Comparison of ENCODE assay signal across 12 mouse cellular contexts in the genomic region with DNA sequence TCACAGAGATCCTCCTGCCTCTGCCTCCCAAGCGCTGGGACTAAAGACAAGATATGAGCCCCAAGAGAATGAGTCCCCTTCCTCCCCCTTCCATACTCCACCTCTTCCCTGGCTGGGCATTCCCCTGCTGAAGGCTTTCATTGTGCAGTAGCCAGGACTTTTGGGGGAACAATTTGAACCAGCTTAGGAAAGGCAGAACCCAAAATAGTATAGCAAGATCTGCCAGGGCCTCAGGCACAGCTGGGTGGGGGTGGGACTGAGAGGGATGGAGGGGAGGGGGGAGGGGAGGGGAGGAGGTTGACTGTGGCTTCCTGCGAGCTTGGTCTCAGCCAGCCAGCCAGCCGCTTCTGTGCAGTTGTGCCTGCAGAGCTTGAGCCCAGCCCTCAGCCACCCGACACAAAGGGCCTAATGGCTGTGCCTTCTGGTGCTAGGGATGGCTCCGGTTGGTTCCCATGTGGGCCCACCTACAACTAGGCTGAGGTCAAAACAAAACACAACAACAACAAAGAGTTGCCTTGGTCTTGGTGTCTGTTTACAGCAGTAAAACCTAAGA. TPM values are rescaled to one million over a fixed set of nuclear protein-coding genes. Genes with fewer than 3 reads are reported as not detected.
A peak's percentile ranks its signal among the peaks of the same experiment; 100 is the strongest.
DNase-seq lines count a peak whose midpoint lies in the region; ATAC-seq and TF ChIP-seq lines count a peak whose summit lies in the region.
"Had no signal": no experiment of that assay in that cellular context is flagged by ENCODE, and none has a peak within 500 bp of the region (broad histone marks: within the 10 kb centered on the region; RNA-seq: fewer than 3 reads in every experiment).

No protein-coding gene starts in this region.

- H3ac ChIP-seq in myocyte (ENCODE audit: control insufficient read depth, insufficient read length): no peak overlapping the region

- H3K4me1 ChIP-seq in heart, embryonic 10.5 days: peaks cover 32% of the 10 kb centered on the region
- H3K4me1 ChIP-seq in heart, embryonic 12.5 days (replicated peaks): peaks cover 31% of the 10 kb centered on the region

- no peak overlapping the region for H3K4me3 ChIP-seq in heart, embryonic 10.5 days
- no peak overlapping the region for H3K4me3 ChIP-seq in heart, embryonic 12.5 days
- no peak overlapping the region for H3K4me3 ChIP-seq in myocyte
- H3K4me3 ChIP-seq: embryonic facial prominence, embryonic 12.5 days; heart, embryonic 15.5 days had no signal

- no peaks in the 10 kb centered on the region for H3K79me2 ChIP-seq in myocyte (ENCODE audit: control insufficient read depth, insufficient read depth)

- no peaks in the 10 kb centered on the region for H3K9me3 ChIP-seq in heart, embryonic 10.5 days
- H3K9me3 ChIP-seq in heart, embryonic 12.5 days (replicated peaks): no peaks in the 10 kb centered on the region
- H3K9me3 ChIP-seq: embryonic facial prominence, embryonic 12.5 days; heart, embryonic 15.5 days had no signal

- no peak for ATAC-seq in heart, embryonic 12.5 days (ENCODE audit: insufficient number of reproducible peaks, low FRiP score)

- 0 out of 2 replicates have a peak overlapping the region, but pooled peaks have one; percentile 3 for H3K27ac ChIP-seq in heart, embryonic 10.5 days
- H3K27ac ChIP-seq in heart, embryonic 12.5 days (ENCODE audit: poor library complexity, severe bottlenecking): no peak overlapping the region
- H3K27ac ChIP-seq: embryonic facial prominence, embryonic 12.5 days; heart, embryonic 15.5 days had no signal

- whole genome bisulfite sequencing in heart, embryonic 10.5 days: 46% methylated on average over 5 of the region's 5 CpGs
- 51% methylated on average over 5 of the region's 5 CpGs for WGBS in heart, embryonic 12.5 days

- H3K9ac ChIP-seq in heart, embryonic 12.5 days: no peak overlapping the region
- H3K9ac ChIP-seq: embryonic facial prominence, embryonic 12.5 days; heart, embryonic 15.5 days had no signal

- no peak for DNase-seq in heart, embryonic 10.5 days (ENCODE audit: low spot score)
- peak; percentile 62 for DNase-seq in 416B (ENCODE audit: low read depth)
- DNase-seq in R1 (ENCODE audit: low read depth, low spot score): peak; percentile 86
- DNase-seq in gastrocnemius, postnatal 4 days (ENCODE audit: low spot score in 2 of 2): no peak
- DNase-seq in adrenal gland, postnatal 4 days (ENCODE audit: low spot score in 2 of 2): no peak
- no peak for DNase-seq in layer of hippocampus, postnatal 36 days
- DNase-seq: cerebellum, adult 2 months; kidney, adult 8-10 months had no signal

- no peak for TF ChIP-seq POLR2A in myocyte (IDR thresholded peaks at IDR 0.05; ENCODE audit: insufficient read length, low read depth)

- peaks cover 7% of the 10 kb centered on the region for H3K36me3 ChIP-seq in heart, embryonic 10.5 days
- peaks cover 5% of the 10 kb centered on the region for H3K36me3 ChIP-seq in heart, embryonic 12.5 days
- H3K36me3 ChIP-seq in myocyte (ENCODE audit: control insufficient read depth, insufficient read depth): no peaks in the 10 kb centered on the region
- H3K36me3 ChIP-seq: heart, embryonic 15.5 days had no signal

- no peak overlapping the region for H3K4me2 ChIP-seq in heart, embryonic 12.5 days
- H3K4me2 ChIP-seq in myocyte (ENCODE audit: low read depth): no peak overlapping the region
- H3K4me2 ChIP-seq: embryonic facial prominence, embryonic 12.5 days; heart, embryonic 15.5 days had no signal

- H3K27me3 ChIP-seq in heart, embryonic 10.5 days (ENCODE audit: insufficient read depth, poor library complexity, severe bottlenecking): no peaks in the 10 kb centered on the region
- H3K27me3 ChIP-seq in heart, embryonic 12.5 days (replicated peaks): no peaks in the 10 kb centered on the region
- H3K27me3 ChIP-seq in myocyte (ENCODE audit: control insufficient read depth, insufficient read depth, insufficient read length): no peaks in the 10 kb centered on the region
- H3K27me3 ChIP-seq: embryonic facial prominence, embryonic 12.5 days; heart, embryonic 15.5 days had no signal

TF ChIP-seq in myocyte, 11 proteins besides CTCF, POLR2A, EP300 and RAD21:
- TF ChIP-seq MYOD1 (IDR thresholded peaks at IDR 0.05; ENCODE audit: control insufficient read depth in 1 of 3, insufficient read length in 2 of 3, low read depth in 2 of 3) (peak in 1 of 3 experiments; percentile 11), USF1 (IDR thresholded peaks at IDR 0.05; ENCODE audit: low read depth) (no peak), REST (IDR thresholded peaks at IDR 0.05; ENCODE audit: insufficient read depth, insufficient read length) (no peak), TCF12 (IDR thresholded peaks at IDR 0.05; ENCODE audit: insufficient read depth, poor library complexity, severe bottlenecking) (peak; percentile 25), SRF (IDR thresholded peaks at IDR 0.05; ENCODE audit: control insufficient read depth, insufficient read length, low read depth) (no peak), POLR2AphosphoS2 (IDR thresholded peaks at IDR 0.05; ENCODE audit: insufficient read length, low read depth) (no peak), MAX (IDR thresholded peaks at IDR 0.05; ENCODE audit: low read depth) (no peak), E2F4 (IDR thresholded peaks at IDR 0.05; ENCODE audit: insufficient read depth) (no peak), MYOG (IDR thresholded peaks at IDR 0.05; ENCODE audit: control insufficient read depth in 1 of 3, insufficient read depth in 1 of 3, insufficient read length in 2 of 3, low read depth in 2 of 3) (peak in 1 of 3 experiments; percentile 48), TCF3 (IDR thresholded peaks at IDR 0.05; ENCODE audit: insufficient read length, low read depth) (no peak), CEBPB (IDR thresholded peaks at IDR 0.05; ENCODE audit: insufficient read depth, poor library complexity, severe bottlenecking) (no peak)

RNA-seq across cellular contexts. Expression of gene Ppia, which starts 5.1 kb away (rescaled TPM):
- 4,882 and 5,148 TPM in 2 replicates for polyA plus RNA-seq in heart, embryonic 10.5 days (2016; fragmentation: Nextera tagmentation; extraction: Ambion mirVana)
- 4,539 and 4,606 TPM in 2 replicates for polyA plus RNA-seq in heart, embryonic 12.5 days (2016; fragmentation: Nextera tagmentation; extraction: Ambion mirVana)
- polyA plus RNA-seq in myocyte (2012; fragmentation: generic; extraction: Trizol): 3,065 TPM
- total RNA-seq in gastrocnemius, postnatal 4 days (2021): 1,000 to 10,000 TPM; 1,218 to 1,228 TPM
- total RNA-seq in adrenal gland, postnatal 4 days (2021): 1,000 to 10,000 TPM; 1,693 to 1,728 TPM
- 1,000 to 10,000 TPM; 1,662 to 1,810 TPM for total RNA-seq in layer of hippocampus, postnatal 36 days (2021)

RNA-seq across cellular contexts. Expression of gene Zmiz2, which starts 21.3 kb away (rescaled TPM):
- polyA plus RNA-seq in heart, embryonic 10.5 days (2016; fragmentation: Nextera tagmentation; extraction: Ambion mirVana): 8.1 and 10.2 TPM in 2 replicates
- polyA plus RNA-seq in heart, embryonic 12.5 days (2016; fragmentation: Nextera tagmentation; extraction: Ambion mirVana): 7.0 and 7.5 TPM in 2 replicates
- 37.1 TPM for polyA plus RNA-seq in myocyte (2012; fragmentation: generic; extraction: Trizol)
- 10 to 100 TPM; 35.6 to 40.1 TPM for total RNA-seq in gastrocnemius, postnatal 4 days (2021)
- 10 to 100 TPM; 62.4 to 67.1 TPM for total RNA-seq in adrenal gland, postnatal 4 days (2021)
- 100 to 1,000 TPM; 152 to 170 TPM for total RNA-seq in layer of hippocampus, postnatal 36 days (2021)

RNA-seq across cellular contexts. Expression of gene H2afv, which starts 34.1 kb away (rescaled TPM):
- polyA plus RNA-seq in heart, embryonic 10.5 days (2016; fragmentation: Nextera tagmentation; extraction: Ambion mirVana): 303 and 415 TPM in 2 replicates
- polyA plus RNA-seq in heart, embryonic 12.5 days (2016; fragmentation: Nextera tagmentation; extraction: Ambion mirVana): 306 TPM in 2 replicates
- 175 TPM for polyA plus RNA-seq in myocyte (2012; fragmentation: generic; extraction: Trizol)
- total RNA-seq in gastrocnemius, postnatal 4 days (2021): 10 to 100 TPM; 96.2 to 97.0 TPM
- total RNA-seq in adrenal gland, postnatal 4 days (2021): 100 to 1,000 TPM; 105 to 130 TPM
- 10 to 100 TPM; 41.8 to 42.6 TPM for total RNA-seq in layer of hippocampus, postnatal 36 days (2021)

Comparison
In these comparisons a context has a peak if more than half of its experiments do, and no peak if none do; other contexts are left out.
1. DNase-seq: peak in 416B (single experiment) and R1 (single experiment); none in heart, embryonic 10.5 days (single experiment), gastrocnemius, postnatal 4 days (0 of 2), adrenal gland, postnatal 4 days (0 of 2) and layer of hippocampus, postnatal 36 days (0 of 2).